Mouse (Mus musculus): Measurements from ENCODE around the gene Birc6. TPM values are rescaled to one million over a fixed set of nuclear protein-coding genes. Genes with fewer than 3 reads are reported as not detected.
"Not testable (repeated sequence)": the region's sequence is repeated elsewhere in the genome, so short reads cannot be mapped to it uniquely, and the experiment has no call there.

Gene Birc6
- total RNA-seq, 2 experiments from 2014 or later: 122 to 148 TPM

DNA sequence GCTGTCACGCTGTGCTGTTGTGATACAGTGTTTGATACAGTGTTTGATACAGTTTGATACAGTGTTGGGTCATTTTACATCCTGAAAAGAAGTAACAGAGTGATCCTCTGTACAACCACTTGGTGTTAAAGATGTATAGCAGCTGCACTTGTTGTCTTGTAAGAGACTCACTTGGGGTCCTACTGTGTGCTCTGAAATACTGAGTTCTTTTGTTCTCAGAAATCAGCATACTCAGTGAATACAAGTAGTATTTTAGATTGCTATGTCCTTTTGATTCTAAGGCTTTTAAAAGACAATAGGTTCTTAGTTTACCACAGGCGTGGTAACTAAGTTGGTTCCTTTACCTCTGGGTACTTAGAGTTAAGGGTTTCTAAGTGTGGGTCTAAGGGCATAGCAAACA, 160.5 kb downstream of the Birc6 start:
- intact Hi-C loops (cut with DNase I): no loop called here
- no peak for DNase-seq (ENCODE audit: low spot score in 2 of 2)

DNA sequence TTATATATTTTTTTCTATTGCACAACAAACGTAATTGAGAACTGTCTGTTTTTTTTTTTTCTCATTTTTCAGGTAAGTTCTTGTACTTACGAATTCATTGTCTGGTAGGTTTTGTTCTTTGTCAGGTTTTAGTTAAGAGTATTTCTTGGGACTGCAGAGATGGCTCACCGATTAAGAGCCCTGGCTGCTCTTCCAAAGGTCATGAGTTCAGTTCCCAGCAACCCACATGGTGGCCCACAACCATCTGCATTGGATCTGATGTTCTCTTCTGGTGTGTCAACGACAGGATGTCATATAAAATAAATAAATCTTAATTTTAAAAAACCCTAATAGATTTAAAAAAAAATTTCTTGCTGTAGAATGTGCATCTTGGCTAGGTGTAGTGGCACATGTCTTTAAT, 161.3 kb downstream of the Birc6 start:
- DNase-seq (ENCODE audit: low spot score in 2 of 2): no peak
- intact Hi-C loops (cut with DNase I): no loop called here

DNA sequence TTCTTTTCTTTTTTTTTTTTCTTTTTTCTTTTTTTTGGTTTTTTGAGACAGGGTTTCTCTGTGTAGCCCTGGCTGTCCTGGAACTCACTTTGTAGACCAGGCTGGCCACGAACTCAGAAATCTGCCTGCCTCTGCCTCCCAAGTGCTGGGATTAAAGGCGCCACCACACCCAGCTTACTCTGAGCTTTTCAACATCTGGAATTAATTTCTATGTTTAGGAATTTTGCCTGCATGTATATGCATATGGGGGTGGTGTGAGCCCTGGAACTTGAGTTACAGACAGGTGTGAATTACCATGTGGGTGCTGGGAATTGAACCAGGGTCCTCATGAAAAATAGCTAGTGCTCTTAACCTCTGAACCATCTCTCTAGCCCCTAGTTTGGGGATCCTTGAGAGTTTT, 173.6 kb downstream of the Birc6 start:
- DNase-seq (ENCODE audit: low spot score in 2 of 2); intact Hi-C loops (cut with DNase I): not testable (repeated sequence)

DNA sequence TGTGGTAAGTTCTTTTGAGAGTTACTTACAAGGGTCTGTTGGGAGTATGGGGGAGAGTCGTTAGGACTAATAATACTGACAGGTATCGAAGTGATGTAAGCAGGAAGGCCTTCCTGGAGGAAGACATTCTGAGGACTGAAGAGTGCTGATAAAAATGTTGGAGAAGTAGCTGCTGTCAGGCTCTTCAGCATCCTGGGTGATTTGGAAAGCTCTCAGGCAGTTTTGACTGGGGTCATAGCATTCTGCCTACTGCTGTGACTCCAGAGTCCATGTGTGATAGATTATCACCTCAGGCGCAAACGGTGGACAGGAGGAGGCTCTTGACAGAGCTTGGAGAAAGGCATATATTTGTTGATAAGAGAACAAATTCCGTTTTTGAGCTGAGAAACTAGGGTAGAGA, 177.4 kb downstream of the Birc6 start:
- intact Hi-C loops (cut with DNase I): no loop called here
- DNase-seq (ENCODE audit: low spot score in 2 of 2): no peak

DNA sequence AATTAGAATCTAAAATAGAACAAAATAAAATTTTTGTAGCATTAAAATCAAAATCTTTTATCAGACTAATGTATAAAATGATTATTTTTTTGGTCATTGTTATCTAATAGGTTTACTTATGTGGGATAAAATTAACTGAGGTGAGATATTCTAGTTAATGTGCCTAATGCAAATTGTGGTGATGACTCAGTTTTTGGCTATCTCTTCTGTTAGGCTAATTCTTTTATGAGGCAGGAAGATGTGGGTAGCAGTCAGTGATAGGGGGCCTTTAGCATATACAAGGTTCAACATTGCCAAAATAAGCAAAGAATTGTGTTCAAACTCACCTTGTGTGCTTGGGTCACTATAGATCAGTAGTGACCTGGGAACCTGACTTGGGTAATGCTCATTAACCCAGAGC, 178.5 kb downstream of the Birc6 start:
- DNase-seq (ENCODE audit: low spot score in 2 of 2): no peak
- intact Hi-C loops (cut with DNase I): no loop called here

DNA sequence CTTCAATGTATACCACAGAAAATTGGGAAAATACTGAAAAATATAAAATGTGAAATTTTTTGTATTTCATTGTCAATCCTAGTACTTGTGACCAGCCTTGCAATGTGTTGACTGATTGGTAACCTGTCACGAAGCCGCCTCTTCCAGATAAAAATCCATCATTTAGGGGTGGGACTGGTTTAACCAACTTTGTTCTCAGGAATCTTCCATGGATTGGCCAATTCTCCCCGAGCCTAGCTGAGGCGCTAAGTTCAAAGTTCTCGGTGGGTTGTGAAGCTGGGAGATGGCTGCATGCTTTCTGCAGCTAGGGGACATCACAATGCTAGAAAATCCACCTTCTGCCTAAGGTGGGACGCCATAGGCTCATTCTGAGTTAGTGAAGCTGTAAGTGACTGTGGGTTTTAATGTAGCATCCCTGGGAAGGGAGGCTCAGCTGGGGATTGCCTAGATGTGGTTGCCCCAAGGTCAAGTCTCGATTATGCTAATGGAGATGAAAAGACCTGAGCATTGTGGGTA, 179.6 kb downstream of the Birc6 start:
- intact Hi-C loops (cut with DNase I): no loop called here
- no peak for DNase-seq (ENCODE audit: low spot score in 2 of 2)

DNA sequence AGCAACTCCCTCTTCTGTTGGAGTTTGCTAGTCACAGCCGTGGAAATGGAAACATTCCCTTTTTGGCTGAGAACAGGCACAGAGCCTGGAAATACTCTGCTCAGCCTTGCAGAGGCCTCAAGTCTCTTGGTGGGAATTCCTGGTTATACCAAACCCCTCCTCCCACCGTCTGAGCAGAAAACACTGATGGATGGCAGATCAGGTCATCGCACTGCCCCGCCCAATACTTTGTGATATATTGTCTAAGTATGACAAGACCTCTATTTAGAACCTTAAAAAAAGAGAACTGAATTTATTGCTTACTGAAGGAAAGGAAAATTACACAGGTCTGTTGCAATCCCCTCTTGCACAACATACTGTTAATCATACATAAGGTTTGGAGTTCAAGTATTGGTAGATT, 182.6 kb downstream of the Birc6 start:
- no peak for DNase-seq (ENCODE audit: low spot score in 2 of 2)
- intact Hi-C loops (cut with DNase I): no loop called here

DNA sequence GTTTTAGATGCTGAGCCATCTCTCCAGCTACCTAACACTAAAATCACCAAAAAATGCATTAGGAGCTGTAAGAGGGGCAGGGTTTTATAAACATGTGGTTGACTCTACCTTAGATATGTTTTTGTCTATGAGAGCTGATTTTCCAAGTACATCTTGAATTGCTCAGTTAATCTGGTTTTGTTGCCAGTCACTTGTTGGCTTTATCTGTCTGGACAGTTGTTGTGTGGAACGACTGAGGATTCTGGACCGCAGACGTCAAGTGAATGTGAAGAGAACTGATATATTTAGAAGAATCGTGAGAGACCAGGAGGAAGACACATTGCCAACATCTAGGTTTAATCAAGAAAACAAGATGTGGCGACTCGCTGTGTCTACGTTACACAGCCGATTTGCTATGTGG, 183.5 kb downstream of the Birc6 start:
- DNase-seq (ENCODE audit: low spot score in 2 of 2): no peak
- intact Hi-C loops (cut with DNase I): no loop called here

DNA sequence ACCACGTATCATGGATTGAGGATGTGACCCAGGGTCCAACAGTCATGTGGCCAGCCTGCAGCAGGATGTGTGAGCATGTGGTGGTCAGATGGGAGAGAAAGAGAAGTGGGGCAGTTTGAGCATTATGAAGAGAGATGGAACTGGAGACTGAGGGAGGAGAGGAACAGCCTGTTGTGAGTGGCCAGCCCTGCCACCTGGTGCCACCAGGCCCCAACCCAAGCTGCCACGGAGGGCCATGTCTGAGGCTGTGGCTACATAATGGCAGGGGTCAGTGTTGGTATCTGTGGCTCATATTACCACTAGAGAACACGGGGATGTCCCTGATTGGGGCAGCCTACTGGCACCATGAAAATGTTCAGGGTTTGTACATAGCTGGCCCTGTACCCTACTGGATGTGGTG, 187.0 kb downstream of the Birc6 start:
- no peak for DNase-seq (ENCODE audit: low spot score in 2 of 2)
- intact Hi-C loops (cut with DNase I): no loop called here

DNA sequence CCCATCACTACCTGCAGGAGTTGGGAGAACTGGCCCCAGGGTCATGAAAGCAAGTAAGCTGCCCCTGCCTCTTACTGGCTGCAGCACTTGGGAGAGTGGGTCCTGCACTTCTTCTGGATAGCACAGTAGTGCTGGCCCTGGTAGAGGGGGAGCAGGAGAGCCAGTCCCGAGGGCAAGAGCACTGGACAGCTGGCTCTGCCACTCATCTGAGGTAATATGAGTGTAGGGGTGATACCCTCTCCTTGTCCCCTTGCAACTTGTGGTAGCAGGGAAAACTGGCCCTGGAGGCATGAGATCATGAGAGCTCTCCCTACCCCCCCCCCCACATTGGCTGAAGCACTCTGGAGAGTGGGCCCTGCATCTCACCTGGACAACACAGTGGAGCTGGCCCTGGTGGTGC, 187.6 kb downstream of the Birc6 start:
- DNase-seq (ENCODE audit: low spot score in 2 of 2): no peak
- intact Hi-C loops (cut with DNase I): no loop called here

DNA sequence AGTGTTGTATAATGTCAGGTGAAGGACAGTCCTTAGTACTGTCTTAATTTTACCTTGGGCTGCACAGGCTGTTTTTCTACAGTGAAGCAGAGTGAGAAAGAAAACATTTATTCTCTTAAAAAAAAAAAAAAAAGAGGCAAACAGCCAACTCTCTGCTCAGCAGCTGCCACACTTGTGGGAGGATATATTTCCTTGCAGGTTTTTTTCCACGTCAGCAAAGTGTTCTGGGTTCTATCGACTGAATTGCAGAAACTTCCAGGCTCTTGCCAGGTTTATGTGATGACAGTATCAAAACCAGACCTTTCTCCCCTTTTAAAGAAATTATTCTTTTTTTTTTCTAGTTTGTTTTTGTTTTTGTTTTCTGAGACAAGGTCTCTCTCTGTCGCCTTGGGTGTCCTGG, 188.5 kb downstream of the Birc6 start:
- intact Hi-C loops (cut with DNase I): no loop called here
- DNase-seq (ENCODE audit: low spot score in 2 of 2): no peak

DNA sequence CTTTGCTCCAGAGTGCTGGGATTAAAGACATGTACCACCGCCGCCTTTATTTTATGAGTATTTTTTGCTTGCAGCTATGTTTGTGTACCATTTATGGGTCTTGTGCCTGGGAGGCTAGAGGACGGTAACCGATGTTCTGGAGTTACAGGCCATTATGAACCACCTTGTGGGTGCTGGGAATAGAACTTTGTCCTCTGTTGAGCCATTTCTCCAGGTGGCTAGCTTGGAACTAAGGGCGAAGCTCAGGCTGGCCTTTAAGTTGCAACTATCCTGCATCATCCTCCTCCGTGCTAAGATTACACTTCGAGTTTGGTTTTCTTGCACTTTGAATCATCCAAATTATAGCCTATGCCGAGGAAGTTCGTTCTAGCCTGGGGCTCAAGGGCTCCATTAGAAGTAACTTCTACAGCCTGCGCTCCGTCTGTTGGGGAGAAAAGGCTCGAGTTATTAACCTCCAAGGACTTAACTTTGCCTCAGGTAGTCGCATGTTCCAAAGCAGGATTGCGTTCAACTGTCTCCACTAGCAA, 189.1 kb downstream of the Birc6 start:
- DNase-seq (ENCODE audit: low spot score in 2 of 2): no peak
- intact Hi-C loops (cut with DNase I): no loop called here

DNA sequence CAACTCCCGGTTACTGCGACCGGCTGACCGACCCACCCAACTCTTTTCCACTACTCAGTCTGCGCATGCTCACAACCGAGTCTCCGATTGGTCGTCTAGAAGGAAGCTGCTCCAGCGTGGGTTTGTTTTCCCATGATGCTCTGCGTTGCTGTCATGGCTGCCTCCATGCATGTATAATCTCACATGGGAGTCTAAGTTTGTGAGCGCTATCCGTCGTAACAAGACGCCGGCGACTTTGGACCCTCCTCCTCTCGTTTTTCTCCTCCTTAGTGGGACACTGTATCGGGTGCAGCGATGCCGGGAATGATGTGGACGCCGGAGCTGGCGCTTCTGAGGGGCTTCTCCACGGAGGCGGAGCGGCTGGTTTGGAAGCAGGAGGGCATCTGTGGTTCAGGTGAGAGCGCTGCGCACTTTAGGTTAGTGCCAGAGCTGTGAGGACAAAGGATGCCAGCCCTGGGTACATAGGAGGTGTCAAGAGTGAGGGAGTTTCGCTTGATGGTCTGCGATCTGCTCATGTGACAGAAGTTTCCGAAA, 189.6 kb downstream of the Birc6 start, which contains the start of gene Ttc27:
Gene Ttc27 (plus strand): TSS at position 115 of the 534 bp plus-strand sequence.
- DNase-seq (ENCODE audit: low spot score in 2 of 2): peak; percentile 93 to 97
- intact Hi-C loops (cut with DNase I): no loop called here

DNA sequence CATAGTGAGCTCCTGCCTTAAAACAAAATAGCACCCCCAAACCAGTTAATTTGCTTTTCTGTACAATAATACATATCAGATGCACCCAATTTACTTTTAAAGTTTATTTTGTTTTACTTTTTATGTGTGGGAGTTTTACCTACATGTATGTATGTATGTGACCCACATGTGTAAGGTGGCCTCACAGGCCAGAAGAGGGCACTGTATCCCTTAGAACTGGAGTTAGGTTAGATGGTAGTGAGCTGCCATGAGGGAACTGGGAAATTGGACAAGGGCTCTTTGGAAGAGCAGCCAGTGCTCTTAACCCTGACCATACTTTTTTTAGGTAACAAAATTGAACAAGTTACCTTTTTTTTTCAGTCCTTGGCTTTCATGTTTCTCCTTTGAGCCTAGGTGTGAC, 204.8 kb downstream of the Birc6 start:
- DNase-seq (ENCODE audit: low spot score in 2 of 2): no peak
- intact Hi-C loops (cut with DNase I): no loop called here

DNA sequence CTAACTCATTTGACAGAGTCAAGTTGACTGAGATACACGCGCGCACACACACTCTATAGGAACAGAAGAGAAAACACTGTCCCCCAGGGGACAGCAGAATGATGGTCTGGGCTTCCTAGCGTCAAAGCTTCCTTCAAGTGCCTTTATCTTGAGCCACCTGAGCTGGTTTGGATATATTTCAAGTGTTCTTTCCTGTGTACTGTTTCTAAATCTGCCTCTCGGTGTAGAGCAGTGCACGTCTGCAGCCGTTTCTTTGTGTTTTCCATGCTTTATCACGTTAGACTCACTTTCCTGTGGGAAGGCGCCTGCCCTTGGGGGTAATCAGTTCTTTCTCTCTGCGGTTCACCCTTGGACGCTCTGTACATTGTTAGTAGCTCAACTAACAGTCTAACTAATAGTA, 207.3 kb downstream of the Birc6 start:
- no peak for DNase-seq (ENCODE audit: low spot score in 2 of 2)
- intact Hi-C loops (cut with DNase I): no loop called here

DNA sequence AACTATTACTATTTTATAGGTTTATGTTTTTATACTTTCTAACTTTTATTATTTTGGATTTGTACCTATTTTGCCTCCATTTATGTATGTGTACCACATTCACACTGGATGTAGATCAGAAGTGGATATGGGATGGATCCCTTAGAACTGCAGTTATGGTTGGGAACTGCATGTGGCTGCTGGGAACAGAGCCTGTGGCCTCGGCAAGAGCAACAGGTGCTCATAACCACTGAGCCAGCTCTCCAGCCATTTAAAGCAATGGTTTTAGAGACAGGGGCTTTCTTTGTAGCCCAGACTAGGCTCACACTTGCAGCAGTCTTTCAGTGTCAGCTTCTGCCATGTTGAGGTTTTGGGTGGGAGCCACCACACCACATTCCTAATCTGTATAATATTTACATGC, 221.6 kb downstream of the Birc6 start:
- DNase-seq (ENCODE audit: low spot score in 2 of 2): no peak
- intact Hi-C loops (cut with DNase I): no loop called here

DNA sequence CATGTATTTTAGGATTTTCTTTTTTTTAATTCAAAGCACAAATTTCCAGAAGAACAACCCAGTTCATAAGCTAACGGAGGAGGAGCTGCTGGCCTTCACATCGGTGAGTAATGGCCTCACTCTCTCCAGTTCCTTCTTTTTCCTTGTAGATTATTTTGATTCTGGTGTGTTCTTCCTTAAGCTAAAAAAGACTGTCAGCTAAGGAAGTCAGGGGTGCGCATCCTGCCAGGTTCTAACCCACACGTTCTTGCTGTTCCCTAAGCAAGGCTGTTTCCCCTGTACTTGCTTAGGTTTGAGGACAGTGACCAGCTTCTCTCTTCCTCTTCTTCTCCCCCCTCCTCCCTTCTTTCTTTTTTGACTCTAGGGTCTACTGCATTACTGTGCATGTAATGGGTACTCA, 222.9 kb downstream of the Birc6 start:
- intact Hi-C loops (cut with DNase I): no loop called here
- peak in 1 of 2 experiments; percentile 14 for DNase-seq (ENCODE audit: low spot score in 2 of 2)

Other genes starting within 250 kb of the Birc6 start
- gene Memo1, start 232.8 kb upstream of the Birc6 start, total RNA-seq (2021): 10 to 100 TPM; 38.0 to 53.5 TPM
- 10 to 100 TPM; 42.1 to 43.4 TPM for gene Dpy30, start 204.4 kb upstream of the Birc6 start, total RNA-seq (2021)
- gene Spast, start 189.3 kb upstream of the Birc6 start, total RNA-seq (2021): 10 to 100 TPM; 54.2 to 56.3 TPM
- 10 to 100 TPM; 12.5 to 18.8 TPM for gene Slc30a6, start 132.7 kb upstream of the Birc6 start, total RNA-seq (2021)
- under 1 TPM; 0.15 to 0.18 TPM for gene Nlrc4, start 69.2 kb upstream of the Birc6 start, total RNA-seq (2021)
- 10 to 100 TPM; 78.9 to 91.9 TPM for gene Yipf4, start 38.8 kb upstream of the Birc6 start, total RNA-seq (2021)
- gene Ttc27, start 189.4 kb downstream of the Birc6 start, total RNA-seq (2021): 10 to 100 TPM; 23.8 to 24.6 TPM

Measured in left cerebral cortex, postnatal 36 days (tissue).